Mouse (Mus musculus): ENCODE data around the gene Slc30a4.

DNA sequence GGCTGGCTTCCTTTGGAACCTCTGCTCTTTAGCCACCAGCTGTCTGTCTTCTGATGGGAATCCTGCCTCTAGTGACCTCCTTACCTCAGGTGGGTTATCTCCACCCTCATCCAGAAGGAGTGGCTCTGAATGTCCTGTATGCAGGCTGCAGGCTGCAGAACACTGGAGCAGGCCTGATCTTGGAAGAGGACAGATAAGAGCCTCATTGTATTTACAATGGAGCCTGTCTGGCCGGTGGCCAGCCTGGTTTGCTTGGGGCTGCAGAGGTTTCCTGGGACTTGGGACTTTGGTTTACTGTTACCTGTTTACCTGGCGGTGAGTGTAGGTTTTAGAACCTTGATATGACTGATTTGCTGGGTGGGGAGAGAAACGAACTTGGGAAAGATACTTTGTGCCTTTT lies 5.6 kb upstream of the Slc30a4 start:
- TF ChIP-seq POLR2A (IDR thresholded peaks at IDR 0.05; ENCODE audit: low read depth, low read length) (no peak), CTCF (conservative IDR thresholded peaks at IDR 0.05; ENCODE audit: insufficient read depth, insufficient read length, low read depth, low read length) (no peak)

Measured in kidney, adult 2 months (tissue).